Mouse (Mus musculus) inflammation-experienced regulatory T-cells, adult 16 weeks (primary cell): ENCODE data around the gene Csrnp1. TPM values are rescaled to one million over a fixed set of nuclear protein-coding genes. Genes with fewer than 3 reads are reported as not detected.

Experiments used
- polyA plus RNA-seq: library from polyadenylated mRNA; unstranded; fragments of 100-300 nt; shearing (Covaris generic); gene quantifications from one replicate; pipeline ENCODE4 v1.2.1, GENCODE M21; 2017

The Csrnp1 gene
- 65.0 TPM for polyA plus RNA-seq

GRCm38 (mm10) chr9:119984536-119985011, at the start of gene Csrnp1:
Csrnp1 (minus strand) TSS chr9:119984658.

GRCm38 (mm10) chr9:120023086-120023811, 38.8 kb upstream of the Csrnp1 start, which contains the start of gene Xirp1:
Xirp1 (minus strand) TSS chr9:120023598.

DNA sequence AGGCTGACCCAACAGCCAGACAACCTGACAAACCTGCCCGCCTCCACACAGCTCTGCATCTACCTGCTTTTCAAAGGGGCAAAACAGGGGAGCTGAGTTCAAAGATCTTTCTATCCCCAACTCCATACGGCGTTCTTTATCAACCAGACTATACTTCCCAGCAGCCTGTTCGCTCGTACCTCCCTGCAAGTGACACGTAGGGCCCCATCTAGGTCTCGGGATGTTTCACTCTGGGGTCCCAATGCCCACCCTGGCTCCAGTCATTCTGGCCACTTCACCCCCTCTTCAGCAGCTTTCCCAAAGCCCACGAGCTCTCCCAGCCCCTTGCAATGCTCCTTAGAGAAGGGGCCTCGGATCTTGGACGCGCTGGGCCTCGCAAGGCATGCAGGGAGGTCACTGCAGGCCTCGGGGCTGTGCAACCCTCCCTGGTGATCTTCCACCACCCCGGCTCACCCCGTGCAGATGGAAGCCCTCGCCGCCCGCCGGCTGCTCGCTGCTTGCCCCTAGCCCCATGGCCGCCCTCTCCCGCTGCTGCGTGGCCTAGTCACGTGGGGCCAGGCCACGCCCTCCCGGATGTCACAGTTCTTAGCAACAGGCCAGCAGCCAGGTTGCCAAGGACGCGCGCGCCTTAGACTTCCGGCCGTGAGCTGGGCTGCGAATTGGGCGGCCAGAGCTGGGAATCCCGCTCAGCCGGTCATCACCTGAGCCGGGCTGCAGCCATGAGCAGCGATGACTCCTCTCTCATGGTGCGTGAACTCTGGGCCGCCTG, 47.3 kb downstream of the Csrnp1 start, which contains the start of the genes Gorasp1 and Ttc21a:
Gene Gorasp1 (minus strand): TSS at position 561 of the 769 bp plus-strand sequence.
Gene Ttc21a (plus strand): TSS at position 602 of the 769 bp plus-strand sequence.

Other genes with a start within 250 kb of the Csrnp1 start
- 0.76 TPM for gene Scn11a, start 159.2 kb downstream of the Csrnp1 start, polyA plus RNA-seq
- 76.9 TPM for gene Wdr48, start 89.8 kb downstream of the Csrnp1 start, polyA plus RNA-seq
- 15.9 TPM for gene Gorasp1, start 47.1 kb downstream of the Csrnp1 start, polyA plus RNA-seq
- 0.09 TPM for gene Ttc21a, start 47.1 kb downstream of the Csrnp1 start, polyA plus RNA-seq
- gene Xirp1, start 38.9 kb upstream of the Csrnp1 start, polyA plus RNA-seq = not detected
- gene Cx3cr1, start 85.2 kb upstream of the Csrnp1 start, polyA plus RNA-seq = 0.44 TPM
- 127 TPM for gene Ccr8, start 107.5 kb upstream of the Csrnp1 start, polyA plus RNA-seq
- 56.7 TPM for gene Slc25a38, start 125.7 kb upstream of the Csrnp1 start, polyA plus RNA-seq
- 1,547 TPM for gene Rpsa, start 143.0 kb upstream of the Csrnp1 start, polyA plus RNA-seq
- 0.13 TPM for gene Mobp, start 165.0 kb upstream of the Csrnp1 start, polyA plus RNA-seq